Mouse (Mus musculus) effector memory CD4-positive, alpha-beta T cell, adult 5 months (primary cell): ENCODE results near the gene Olfr600. TPM values are rescaled to one million over a fixed set of nuclear protein-coding genes. Genes with fewer than 3 reads are reported as not detected.

ENCODE experiments used
- polyA plus RNA-seq: library from polyadenylated mRNA; unstranded; fragments of 100-300 nt; shearing (Covaris generic); gene quantifications from one replicate; pipeline ENCODE4 v1.2.1, GENCODE M21; 2017

Gene Olfr600
- not detected for polyA plus RNA-seq

GRCm38 (mm10) chr7:103349569-103349968 lies at the start of gene Olfr600:
Olfr600 (minus strand) TSS chr7:103349669.

GRCm38 (mm10) chr7:103386077-103386476 lies 36.6 kb upstream of the Olfr600 start, which contains the start of gene Olfr603:
Olfr603 (minus strand) TSS chr7:103386177.

DNA sequence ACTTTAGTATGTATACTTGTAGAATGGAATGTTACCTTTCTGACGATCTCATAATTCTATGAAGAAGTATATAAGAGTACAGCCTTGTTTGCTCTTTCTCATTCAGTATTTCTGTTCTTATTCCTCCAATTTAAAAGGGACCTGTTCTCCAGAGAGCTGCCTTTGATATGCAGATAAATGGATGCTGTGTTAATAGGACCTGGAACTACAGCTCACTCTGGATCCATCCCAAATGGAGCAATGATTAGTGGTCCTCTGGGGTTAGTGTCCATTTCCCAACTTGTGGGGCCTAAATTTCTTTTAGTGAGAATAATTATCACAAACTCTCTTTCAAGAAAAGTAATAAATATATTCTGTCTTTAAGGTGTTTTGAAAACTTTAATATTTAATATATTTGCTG lies 13.1 kb upstream of the Olfr600 start, which contains the start of gene Olfr601:
Olfr601 (minus strand) TSS at position 101 of the 400 bp plus-strand sequence.

GRCm38 (mm10) chr7:103335617-103336016 lies 13.9 kb downstream of the Olfr600 start, which contains the start of gene Olfr599:
Olfr599 (plus strand) TSS chr7:103335917.

DNA sequence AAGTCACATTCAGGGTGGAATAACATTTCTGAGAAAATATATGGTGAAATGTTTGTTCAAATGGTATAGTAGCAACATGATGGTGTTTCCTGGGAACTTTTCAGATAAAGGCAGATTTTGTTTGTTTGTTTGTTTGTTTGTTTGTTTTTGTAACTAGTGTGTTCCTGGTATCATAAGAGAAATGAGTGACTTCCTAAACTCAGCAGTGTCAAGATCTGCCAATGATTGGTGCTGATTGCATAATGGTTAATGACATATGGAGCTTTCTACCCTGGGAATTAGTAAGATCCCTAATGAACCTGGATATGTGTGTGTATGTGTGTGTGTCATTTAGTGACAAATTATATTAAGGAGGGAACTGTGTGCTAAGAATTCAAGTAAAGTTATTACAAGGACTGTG lies 26.2 kb downstream of the Olfr600 start, which contains the start of gene Olfr598:
Olfr598 (plus strand) TSS at position 301 of the 400 bp plus-strand sequence.

DNA sequence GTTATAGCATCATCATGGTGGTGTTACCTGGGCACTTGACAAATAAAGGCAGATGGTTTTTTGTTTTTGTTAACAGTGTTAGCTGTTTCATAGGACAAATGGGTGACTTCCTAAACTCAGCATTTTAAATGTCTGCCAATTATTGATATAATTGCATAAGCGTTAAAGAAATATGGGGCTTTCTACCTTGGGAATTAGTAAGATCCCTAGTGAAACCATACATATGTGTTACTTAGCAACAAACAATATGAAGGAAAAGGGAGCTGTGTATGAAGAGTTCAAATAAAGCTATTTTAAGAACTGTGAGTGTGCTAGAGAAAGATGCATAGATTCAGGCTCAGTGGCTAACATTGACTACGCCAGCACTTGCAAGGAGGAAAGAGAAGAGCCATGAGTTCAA lies 33.5 kb downstream of the Olfr600 start, which contains the start of gene Olfr597:
Olfr597 (plus strand) TSS at position 301 of the 400 bp plus-strand sequence.

GRCm38 (mm10) chr7:103305348-103305747 lies 44.1 kb downstream of the Olfr600 start, which contains the start of gene Olfr596:
Olfr596 (plus strand) TSS chr7:103305648.

Other genes with a start within 250 kb of the Olfr600 start
- not detected for gene Olfr586, start 224.0 kb downstream of the Olfr600 start, polyA plus RNA-seq
- not detected for gene Olfr588-ps1, start 208.8 kb downstream of the Olfr600 start, polyA plus RNA-seq
- gene Olfr589, start 193.3 kb downstream of the Olfr600 start, polyA plus RNA-seq = not detected
- gene Olfr591, start 171.3 kb downstream of the Olfr600 start, polyA plus RNA-seq = 0.11 TPM
- gene Olfr592, start 164.9 kb downstream of the Olfr600 start, polyA plus RNA-seq = 0.06 TPM
- gene Olfr593, start 137.8 kb downstream of the Olfr600 start, polyA plus RNA-seq = not detected
- gene Olfr594, start 132.7 kb downstream of the Olfr600 start, polyA plus RNA-seq = 0.12 TPM
- not detected for gene Usp17ld, start 97.2 kb downstream of the Olfr600 start, polyA plus RNA-seq
- gene Olfr596, start 44.0 kb downstream of the Olfr600 start, polyA plus RNA-seq = 0.27 TPM
- not detected for gene Olfr597, start 33.4 kb downstream of the Olfr600 start, polyA plus RNA-seq
- gene Olfr598, start 26.1 kb downstream of the Olfr600 start, polyA plus RNA-seq = not detected
- not detected for gene Olfr599, start 13.8 kb downstream of the Olfr600 start, polyA plus RNA-seq
- not detected for gene Olfr601, start 13.0 kb upstream of the Olfr600 start, polyA plus RNA-seq
- not detected for gene Olfr603, start 36.5 kb upstream of the Olfr600 start, polyA plus RNA-seq
- not detected for gene Usp17lc, start 65.4 kb upstream of the Olfr600 start, polyA plus RNA-seq
- gene Olfr605, start 95.8 kb upstream of the Olfr600 start, polyA plus RNA-seq = not detected
- not detected for gene Olfr606, start 99.4 kb upstream of the Olfr600 start, polyA plus RNA-seq
- 0.09 TPM for gene Olfr607, start 114.5 kb upstream of the Olfr600 start, polyA plus RNA-seq
- not detected for gene Olfr608, start 120.2 kb upstream of the Olfr600 start, polyA plus RNA-seq
- not detected for gene Olfr609, start 148.4 kb upstream of the Olfr600 start, polyA plus RNA-seq
- not detected for gene Olfr610, start 162.5 kb upstream of the Olfr600 start, polyA plus RNA-seq
- gene Olfr611, start 171.2 kb upstream of the Olfr600 start, polyA plus RNA-seq = not detected
- gene Olfr612, start 193.0 kb upstream of the Olfr600 start, polyA plus RNA-seq = not detected
- gene Olfr613, start 198.4 kb upstream of the Olfr600 start, polyA plus RNA-seq = not detected
- not detected for gene Olfr615, start 206.4 kb upstream of the Olfr600 start, polyA plus RNA-seq
- gene Olfr616, start 219.5 kb upstream of the Olfr600 start, polyA plus RNA-seq = not detected
- not detected for gene Olfr617, start 223.4 kb upstream of the Olfr600 start, polyA plus RNA-seq
- gene Olfr618, start 240.4 kb upstream of the Olfr600 start, polyA plus RNA-seq = not detected